Mouse (Mus musculus): ENCODE results near the gene Itfg2. TPM values are rescaled to one million over a fixed set of nuclear protein-coding genes. Genes with fewer than 3 reads are reported as not detected.

Gene Itfg2
- polyA plus RNA-seq, 1 experiment, result 48.1 TPM

DNA sequence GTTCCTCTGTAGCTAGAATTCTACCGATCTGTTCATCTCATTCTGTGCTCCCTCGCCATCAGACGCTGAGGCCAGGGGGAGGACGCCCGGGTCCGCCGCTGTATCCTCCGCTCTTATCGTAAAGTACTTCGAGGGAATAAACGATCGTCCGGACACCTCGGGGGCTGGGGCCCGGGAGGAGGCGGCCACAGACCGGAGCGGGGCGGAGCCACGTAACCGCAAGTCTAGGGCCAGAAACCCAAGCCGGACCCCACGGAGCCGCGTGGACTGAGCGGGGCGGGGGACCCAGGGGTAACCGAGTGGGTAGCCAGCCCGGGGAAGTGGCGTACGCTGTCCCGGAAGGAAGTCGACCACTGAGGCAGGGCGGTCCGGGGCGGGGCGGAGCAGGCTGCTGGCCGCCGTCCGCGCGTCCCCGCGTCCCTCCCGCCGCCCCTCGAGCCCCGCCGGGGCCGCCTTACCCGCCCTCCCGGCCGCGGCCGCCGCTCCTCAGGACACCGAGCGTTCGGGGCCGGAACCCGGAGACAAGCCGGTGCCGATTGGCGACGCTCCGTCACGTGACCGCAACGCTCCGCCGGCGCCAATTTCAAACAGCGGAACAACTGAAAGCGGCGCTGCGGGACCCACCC lies 62.2 kb downstream of the Itfg2 start, which contains the start of the genes Rhno1 and Foxm1:
Gene Rhno1 (minus strand): TSS at position 531 of the 626 bp plus-strand sequence.
Gene Foxm1 (plus strand): TSS at position 587 of the 626 bp plus-strand sequence.
- WGBS, result under 1% methylated on average over 63 of the region's 76 CpGs
- peak; percentile 83 to 85 for DNase-seq
- TF ChIP-seq CTCF (IDR thresholded peaks at IDR 0.05; ENCODE audit: borderline replicate concordance, insufficient read depth, low read depth, low read length), result no peak
- peak within 1 kb of the TSS; percentile 59 for H3K4me3 ChIP-seq (replicated peaks; ENCODE audit: insufficient read depth, low read depth, low read length)
- no peaks in the 10 kb centered on the region for H3K27me3 ChIP-seq (ENCODE audit: control insufficient read depth, insufficient read depth, low read length)
- peaks cover 3% of the 10 kb centered on the region; the same call in 1 of the 2 replicates for H3K4me1 ChIP-seq (ENCODE audit: control insufficient read depth, insufficient read depth, low read length)
- 0 out of 2 replicates have a peak within 1 kb of the TSS, but pooled peaks have one; percentile 3 for H3K27ac ChIP-seq (ENCODE audit: insufficient read depth, low read length)

DNA sequence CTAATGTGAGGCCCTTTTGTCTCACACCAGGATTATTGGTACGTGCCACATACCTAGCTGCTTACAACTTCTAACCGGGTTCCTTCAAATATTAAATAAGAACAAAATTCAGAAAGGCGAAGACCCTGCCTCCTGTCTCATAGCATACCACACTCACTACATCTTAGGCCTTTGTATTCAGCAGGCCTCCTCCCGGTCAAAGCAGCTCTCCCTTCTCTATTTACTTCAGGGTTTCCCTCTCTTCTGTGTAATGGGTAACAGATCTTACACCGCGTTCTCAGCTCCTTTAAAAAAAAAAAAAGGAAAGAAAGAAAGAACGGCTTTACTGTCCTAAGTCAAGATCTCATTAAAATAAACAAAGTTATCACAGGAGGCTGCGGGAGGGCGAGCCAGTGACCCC lies 62.8 kb downstream of the Itfg2 start:
- peak overlapping the region; percentile 59 for H3K4me3 ChIP-seq (replicated peaks; ENCODE audit: insufficient read depth, low read depth, low read length)
- peaks cover 3% of the 10 kb centered on the region; the same call in 1 of the 2 replicates for H3K4me1 ChIP-seq (ENCODE audit: control insufficient read depth, insufficient read depth, low read length)
- no peak for TF ChIP-seq CTCF (IDR thresholded peaks at IDR 0.05; ENCODE audit: borderline replicate concordance, insufficient read depth, low read depth, low read length)
- TF ChIP-seq POLR2A (IDR thresholded peaks at IDR 0.05; ENCODE audit: borderline replicate concordance, insufficient read depth, low read length), result no peak
- H3K27me3 ChIP-seq (ENCODE audit: control insufficient read depth, insufficient read depth, low read length), result no peaks in the 10 kb centered on the region
- H3K27ac ChIP-seq (ENCODE audit: insufficient read depth, low read length), result no peak overlapping the region
- DNase-seq, result no peak
- WGBS, result 22% methylated on average over 9 of the region's 9 CpGs

Other genes starting within 250 kb of the Itfg2 start
- gene Tead4, start 124.1 kb downstream of the Itfg2 start, polyA plus RNA-seq (2012; rRNA removed), result 4.7 and 5.5 TPM in 2 replicates
- gene Tulp3, start 69.1 kb downstream of the Itfg2 start, polyA plus RNA-seq (2012; rRNA removed), result 44.0 and 44.8 TPM in 2 replicates
- 11.1 and 11.9 TPM in 2 replicates for gene Rhno1, start 62.0 kb downstream of the Itfg2 start, polyA plus RNA-seq (2012; rRNA removed)
- gene Foxm1, start 62.0 kb downstream of the Itfg2 start, polyA plus RNA-seq (2012; rRNA removed), result 1.2 and 1.5 TPM in 2 replicates
- 5.4 and 8.0 TPM in 2 replicates for gene Tex52, start 49.5 kb downstream of the Itfg2 start, polyA plus RNA-seq (2012; rRNA removed)
- not detected in 2 replicates for gene Gm44596, start 49.4 kb downstream of the Itfg2 start, polyA plus RNA-seq (2012; rRNA removed)
- 52.2 and 59.6 TPM in 2 replicates for gene Nrip2, start 25.6 kb downstream of the Itfg2 start, polyA plus RNA-seq (2012; rRNA removed)
- 249 and 256 TPM in 2 replicates for gene Fkbp4, start 13.7 kb upstream of the Itfg2 start, polyA plus RNA-seq (2012; rRNA removed)
- gene Pzp, start 101.8 kb upstream of the Itfg2 start, polyA plus RNA-seq (2012; rRNA removed), result not detected in 2 replicates
- 10.4 and 17.3 TPM in 2 replicates for gene A2ml1, start 156.7 kb upstream of the Itfg2 start, polyA plus RNA-seq (2012; rRNA removed)
- not detected in 2 replicates for gene Klrb1a, start 198.6 kb upstream of the Itfg2 start, polyA plus RNA-seq (2012; rRNA removed)
- gene Clec2h, start 237.5 kb upstream of the Itfg2 start, polyA plus RNA-seq (2012; rRNA removed), result 0.34 TPM in 1 of 2 replicates, not detected in the other

All from cerebellum, adult 2 months (tissue).